Mouse (Mus musculus): ENCODE measurements around the gene Flt1. TPM values are rescaled to one million over a fixed set of nuclear protein-coding genes. Genes with fewer than 3 reads are reported as not detected.

The Flt1 gene
- polyA plus RNA-seq, 1 experiment from 2014 or later = 14.8 TPM

- no peak overlapping the region for H3K27ac ChIP-seq (replicated peaks)
- 2% methylated on average over 15 of the region's 15 CpGs for WGBS
- no peak overlapping the region for H3K9ac ChIP-seq (replicated peaks)
- H3K4me1 ChIP-seq = peaks cover 26% of the 10 kb centered on the region
- H3K4me3 ChIP-seq (replicated peaks) = 0 out of 2 replicates have a peak overlapping the region, but pooled peaks have one; percentile 8
- no peaks in the 10 kb centered on the region for H3K9me3 ChIP-seq (replicated peaks)
- peak overlapping the region; percentile 50 for H3K4me2 ChIP-seq
- peaks cover 40% of the 10 kb centered on the region for H3K27me3 ChIP-seq (replicated peaks)
- H3K36me3 ChIP-seq = no peaks in the 10 kb centered on the region
- ATAC-seq (ENCODE audit: low FRiP score) = peak; percentile 38; the same call in 1 of the 2 replicates
These were observed 22.3 kb upstream of the Flt1 start for GRCm38 (mm10) chr5:147748081-147748581.

GRCm38 (mm10) chr5:147744900-147745653, 19.3 kb upstream of the Flt1 start:
- H3K27ac ChIP-seq (replicated peaks) = no peak overlapping the region
- H3K4me1 ChIP-seq = peaks cover 11% of the 10 kb centered on the region
- H3K4me2 ChIP-seq = no peak overlapping the region
- 90% methylated on average over 21 of the region's 21 CpGs for WGBS
- no peak overlapping the region for H3K9ac ChIP-seq (replicated peaks)
- peaks cover 17% of the 10 kb centered on the region for H3K27me3 ChIP-seq (replicated peaks)
- H3K4me3 ChIP-seq (replicated peaks) = no peak overlapping the region
- no peaks in the 10 kb centered on the region for H3K9me3 ChIP-seq (replicated peaks)
- no peaks in the 10 kb centered on the region for H3K36me3 ChIP-seq
- no peak for ATAC-seq (ENCODE audit: low FRiP score)

GRCm38 (mm10) chr5:147742468-147743111, 16.8 kb upstream of the Flt1 start:
- no peak for ATAC-seq (ENCODE audit: low FRiP score)
- Histone ChIP-seq H3K4me1 (no peaks in the 10 kb centered on the region), H3K4me2 (no peak overlapping the region), H3K27me3 (replicated peaks) (no peaks in the 10 kb centered on the region), H3K27ac (replicated peaks) (no peak overlapping the region), H3K9ac (replicated peaks) (no peak overlapping the region), H3K4me3 (replicated peaks) (no peak overlapping the region), H3K36me3 (no peaks in the 10 kb centered on the region), H3K9me3 (replicated peaks) (no peaks in the 10 kb centered on the region)
- WGBS = 78% methylated on average over 9 of the region's 9 CpGs

- 76% methylated on average over 8 of the region's 8 CpGs for WGBS
- no peaks in the 10 kb centered on the region for H3K36me3 ChIP-seq
- no peaks in the 10 kb centered on the region for H3K9me3 ChIP-seq (replicated peaks)
- 0 out of 2 replicates have a peak, but pooled peaks cover 3% of the 10 kb centered on the region for H3K27me3 ChIP-seq (replicated peaks)
- H3K4me3 ChIP-seq (replicated peaks) = no peak overlapping the region
- ATAC-seq (ENCODE audit: low FRiP score) = no peak
- no peak overlapping the region for H3K4me2 ChIP-seq
- no peak overlapping the region for H3K9ac ChIP-seq (replicated peaks)
- H3K4me1 ChIP-seq = no peaks in the 10 kb centered on the region
- H3K27ac ChIP-seq (replicated peaks) = no peak overlapping the region
These were observed 11.0 kb upstream of the Flt1 start for GRCm38 (mm10) chr5:147736766-147737280.

- Histone ChIP-seq H3K36me3 (no peaks in the 10 kb centered on the region), H3K4me3 (replicated peaks) (no peak overlapping the region), H3K9ac (replicated peaks) (no peak overlapping the region), H3K9me3 (replicated peaks) (no peaks in the 10 kb centered on the region), H3K4me1 (no peaks in the 10 kb centered on the region), H3K4me2 (no peak overlapping the region), H3K27me3 (replicated peaks) (peaks cover 27% of the 10 kb centered on the region), H3K27ac (replicated peaks) (no peak overlapping the region)
- WGBS = 100% methylated on average over 1 of the region's 1 CpGs
- ATAC-seq (ENCODE audit: low FRiP score) = no peak
These were observed 7.9 kb upstream of the Flt1 start for GRCm38 (mm10) chr5:147733682-147734081.

- no peak overlapping the region for H3K4me2 ChIP-seq
- 72% methylated on average over 5 of the region's 5 CpGs for WGBS
- H3K4me1 ChIP-seq = no peaks in the 10 kb centered on the region
- ATAC-seq (ENCODE audit: low FRiP score) = no peak
- no peaks in the 10 kb centered on the region for H3K36me3 ChIP-seq
- no peak overlapping the region for H3K9ac ChIP-seq (replicated peaks)
- H3K27ac ChIP-seq (replicated peaks) = no peak overlapping the region
- no peaks in the 10 kb centered on the region for H3K9me3 ChIP-seq (replicated peaks)
- no peak overlapping the region for H3K4me3 ChIP-seq (replicated peaks)
- H3K27me3 ChIP-seq (replicated peaks) = peaks cover 34% of the 10 kb centered on the region
These were observed 7.1 kb upstream of the Flt1 start for GRCm38 (mm10) chr5:147732926-147733325.

- WGBS = 10% methylated on average over 12 of the region's 12 CpGs
- Histone ChIP-seq H3K36me3 (no peaks in the 10 kb centered on the region), H3K9me3 (replicated peaks) (no peaks in the 10 kb centered on the region), H3K4me1 (peaks cover 19% of the 10 kb centered on the region), H3K27me3 (replicated peaks) (peaks cover 76% of the 10 kb centered on the region), H3K9ac (replicated peaks) (no peak overlapping the region), H3K4me2 (no peak overlapping the region), H3K27ac (replicated peaks) (no peak overlapping the region), H3K4me3 (replicated peaks) (no peak overlapping the region)
- no peak for ATAC-seq (ENCODE audit: low FRiP score)
These were observed 1.7 kb upstream of the Flt1 start for GRCm38 (mm10) chr5:147727481-147727880.

- Histone ChIP-seq H3K4me1 (peaks cover 19% of the 10 kb centered on the region), H3K36me3 (no peaks in the 10 kb centered on the region), H3K9me3 (replicated peaks) (no peaks in the 10 kb centered on the region), H3K27ac (replicated peaks) (no peak overlapping the region), H3K27me3 (replicated peaks) (peaks cover 77% of the 10 kb centered on the region), H3K4me2 (peak overlapping the region; percentile 80), H3K9ac (replicated peaks) (no peak overlapping the region), H3K4me3 (replicated peaks) (peak overlapping the region; percentile 42)
- ATAC-seq (ENCODE audit: low FRiP score) = no peak
- whole genome bisulfite sequencing = 3% methylated on average over 18 of the region's 18 CpGs
These were observed 1.0 kb upstream of the Flt1 start for GRCm38 (mm10) chr5:147726701-147727393.

GRCm38 (mm10) chr5:147724945-147725830, 623 bp downstream of the Flt1 start:
- ATAC-seq (ENCODE audit: low FRiP score) = peak; percentile 55
- under 1% methylated on average over 69 of the region's 69 CpGs for WGBS
- H3K9me3 ChIP-seq (replicated peaks) = no peaks in the 10 kb centered on the region

GRCm38 (mm10) chr5:147724391-147724790, 1.4 kb downstream of the Flt1 start:
- H3K27me3 ChIP-seq (replicated peaks) = peaks cover 85% of the 10 kb centered on the region
- no peak overlapping the region for H3K9ac ChIP-seq (replicated peaks)
- H3K36me3 ChIP-seq = no peaks in the 10 kb centered on the region
- no peak overlapping the region for H3K27ac ChIP-seq (replicated peaks)
- under 1% methylated on average over 14 of the region's 14 CpGs for WGBS
- no peak overlapping the region for H3K4me3 ChIP-seq (replicated peaks)
- no peak for ATAC-seq (ENCODE audit: low FRiP score)
- no peaks in the 10 kb centered on the region for H3K9me3 ChIP-seq (replicated peaks)
- H3K4me1 ChIP-seq = peaks cover 19% of the 10 kb centered on the region
- H3K4me2 ChIP-seq = peak overlapping the region; percentile 80; the same call in 1 of the 2 replicates

More at GRCm38 (mm10) chr5:147724945-147725830, 623 bp downstream of the Flt1 start:
- peaks cover 19% of the 10 kb centered on the region for H3K4me1 ChIP-seq
- H3K4me2 ChIP-seq = peak overlapping the region; percentile 80
- peak overlapping the region; percentile 42 for H3K4me3 ChIP-seq (replicated peaks)
- H3K9ac ChIP-seq (replicated peaks) = peak overlapping the region; percentile 37
- no peak overlapping the region for H3K27ac ChIP-seq (replicated peaks)
- peaks cover 83% of the 10 kb centered on the region for H3K27me3 ChIP-seq (replicated peaks)
- H3K36me3 ChIP-seq = no peaks in the 10 kb centered on the region

Data from neural tube, embryonic 15.5 days (tissue).